Comparison of ENCODE assay signal across 18 mouse cellular contexts in genomic region chr19:59128531-59129204, GRCm38 (mm10). TPM values are rescaled to one million over a fixed set of nuclear protein-coding genes. Genes with fewer than 3 reads are reported as not detected.
"Had no signal": no experiment of that assay in that cellular context is flagged by ENCODE, and none has a peak within 500 bp of the region (broad histone marks: within the 10 kb centered on the region; RNA-seq: fewer than 3 reads in every experiment).

No protein-coding gene starts in this region.

- H3K9ac ChIP-seq: limb, embryonic 13.5 days; liver, embryonic 14.5 days; neural tube, embryonic 13.5 days had no signal

- H3K27ac ChIP-seq: kidney, postnatal 0 days; limb, embryonic 13.5 days; liver, embryonic 14.5 days; neural tube, embryonic 13.5 days; stomach, postnatal 0 days had no signal

- H3K4me3 ChIP-seq: limb, embryonic 13.5 days; neural tube, embryonic 13.5 days had no signal

- H3K36me3 ChIP-seq: limb, embryonic 13.5 days; neural tube, embryonic 13.5 days had no signal

- H3K4me2 ChIP-seq: limb, embryonic 13.5 days; neural tube, embryonic 13.5 days had no signal

- DNase-seq: kidney, adult 9 months; kidney, postnatal 36 days; layer of hippocampus, adult 9-11 months; layer of hippocampus, postnatal 36 days; lung, adult 18-20 months; midbrain, embryonic 14.5 days; retina, postnatal 1 day; right cerebral cortex, postnatal 25 days; thymus, postnatal 4 days had no signal

- H3K9me3 ChIP-seq: limb, embryonic 13.5 days; neural tube, embryonic 13.5 days had no signal

RNA-seq across cellular contexts. Expression of gene Vax1, which starts 41.2 kb away (rescaled TPM):
- total RNA-seq: liver, adult 2 months; megakaryocyte-erythroid progenitor cell, adult 5-6 weeks had no signal
- polyA plus RNA-seq: kidney, postnatal 0 days; liver, adult 2 months; liver, embryonic 14.5 days; lung, embryonic 16.5 days; midbrain, embryonic 14.5 days; neural tube, embryonic 13.5 days; small intestine, adult 2 months; stomach, postnatal 0 days had no signal
